Mouse (Mus musculus) heart, postnatal 0 days (tissue): Measurements from ENCODE around the gene Dgat2.

Source experiments
- CTCF ChIP-seq: IDR thresholded peaks from 2 replicates; pipeline ENCODE4 v1.5.1; 2016; ENCODE audit warnings: antibody characterized with exemption, control low read depth, low read depth
- EP300 ChIP-seq: IDR thresholded peaks from 2 replicates; pipeline ENCODE4 v1.6.1; 2016; ENCODE audit warnings: antibody characterized with exemption, low read depth

GRCm38 (mm10) chr7:99183751-99184150, 1.2 kb upstream of the Dgat2 start:
- TF ChIP-seq CTCF, result no peak
- no peak for TF ChIP-seq EP300
